Mouse (Mus musculus) cerebellum, adult 2 months (tissue): ENCODE measurements around the gene Als2cr12. TPM values are rescaled to one million over a fixed set of nuclear protein-coding genes. Genes with fewer than 3 reads are reported as not detected.
"Not testable (repeated sequence)": the region's sequence is repeated elsewhere in the genome, so short reads cannot be mapped to it uniquely, and the experiment has no call there.

Experiments
- DNase-seq, 2 experiments: peaks; one replicate each; pipeline ENCODE4 v3.0.0; 2021
- H3K27ac ChIP-seq: fragments of 200-500 bp; 2 replicates; pipeline ENCODE4 v1.5.1; 2012; ENCODE audit warnings: low read length, control low read depth, inconsistent platforms; ENCODE audit not compliant: insufficient read depth
- H3K27me3 ChIP-seq: fragments of 200-500 bp; 2 replicates; pipeline ENCODE4 v1.6.1; 2012; ENCODE audit warnings: inconsistent platforms, mild to moderate bottlenecking, low read length, moderate library complexity; ENCODE audit not compliant: control insufficient read depth, insufficient read depth
- H3K4me1 ChIP-seq: fragments of 200-500 bp; 2 replicates; pipeline ENCODE4 v1.6.1; 2011; ENCODE audit warnings: low read length; ENCODE audit not compliant: control insufficient read depth, insufficient read depth
- H3K4me3 ChIP-seq: fragments of 200-500 bp; replicated peaks from 2 replicates; pipeline ENCODE3; 2011; ENCODE audit warnings: mild to moderate bottlenecking, low read depth, low read length, control low read depth; ENCODE audit not compliant: insufficient read depth
- CTCF ChIP-seq: fragments of 200-500 bp; IDR thresholded peaks from 2 replicates; pipeline ENCODE4 v1.5.1; 2011; ENCODE audit warnings: low read depth, mild to moderate bottlenecking, control low read depth, low read length, moderate library complexity, borderline replicate concordance; ENCODE audit not compliant: insufficient read depth
- POLR2A ChIP-seq: fragments of 200-500 bp; IDR thresholded peaks from 2 replicates; pipeline ENCODE4 v1.6.1; 2011; ENCODE audit warnings: low read length, control low read depth, borderline replicate concordance; ENCODE audit not compliant: insufficient read depth
- WGBS: fragments of 180-500 bp; shearing (Covaris S2); methylation state at CpG from one replicate; pipeline ENCODE4 v1.1.7; 2018; 5-methylcytosine and 5-hydroxymethylcytosine counted together
- polyA plus RNA-seq: library from polyadenylated mRNA; depleted of rRNA; stranded (reverse); fragments of >200 nt; gene quantifications from 2 replicates; pipeline ENCODE4 v1.2.3, GENCODE M21; 2012

Als2cr12 gene
- polyA plus RNA-seq, 1 experiment: not detected

DNA sequence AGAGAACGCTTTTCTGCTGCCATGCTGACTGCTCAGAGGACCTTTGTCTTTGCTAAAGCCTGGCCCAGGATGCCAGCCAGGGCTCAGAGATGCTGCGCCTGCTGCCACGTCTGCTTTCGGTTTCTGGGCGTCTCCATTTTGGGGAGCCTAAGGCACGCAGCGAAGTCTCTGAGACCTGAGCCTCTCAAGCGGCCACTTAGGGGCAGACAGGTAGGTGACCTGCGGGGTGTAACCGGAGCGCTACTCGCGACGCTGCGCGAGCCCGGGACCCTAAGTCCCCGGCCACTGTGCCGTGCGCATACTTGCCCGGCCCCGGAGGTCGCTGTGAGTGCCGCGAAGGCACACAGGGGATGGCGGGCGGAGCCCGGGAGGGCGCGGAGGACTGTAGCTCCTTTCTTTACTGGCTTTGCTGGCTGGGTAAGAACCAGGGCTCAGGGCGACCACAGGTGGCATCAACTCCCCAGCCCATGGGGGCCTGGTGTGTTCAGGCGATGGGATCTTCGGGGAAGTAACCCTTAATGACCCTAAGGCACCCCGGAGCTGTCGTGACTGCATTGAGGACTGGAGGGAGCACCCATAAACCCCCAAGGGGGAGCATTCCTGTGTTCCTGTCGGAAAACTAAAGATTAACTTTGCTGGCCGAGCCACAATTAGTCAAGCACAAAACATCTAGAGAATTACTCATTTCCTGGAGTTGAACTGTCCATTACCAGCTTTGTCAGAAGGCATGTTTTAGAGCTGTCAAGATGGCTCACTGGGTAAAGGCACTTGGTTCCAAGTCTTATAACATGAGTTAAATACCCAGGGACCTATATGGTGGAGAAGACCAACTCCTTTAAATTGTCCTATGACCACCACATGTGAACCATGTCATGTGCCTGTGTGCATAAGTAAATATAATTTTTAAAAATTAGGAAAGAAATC lies 43.0 kb downstream of the Als2cr12 start:
- peak overlapping the region; percentile 64 for H3K27ac ChIP-seq
- H3K27me3 ChIP-seq: no peaks in the 10 kb centered on the region
- H3K4me1 ChIP-seq: no peaks in the 10 kb centered on the region
- H3K4me3 ChIP-seq: peak overlapping the region; percentile 55
- no peak for TF ChIP-seq CTCF
- TF ChIP-seq POLR2A: peak; percentile 31; the same call in 1 of the 2 replicates
- DNase-seq: peak; percentile 66 to 77
- 1% methylated on average over 37 of the region's 37 CpGs for WGBS

DNA sequence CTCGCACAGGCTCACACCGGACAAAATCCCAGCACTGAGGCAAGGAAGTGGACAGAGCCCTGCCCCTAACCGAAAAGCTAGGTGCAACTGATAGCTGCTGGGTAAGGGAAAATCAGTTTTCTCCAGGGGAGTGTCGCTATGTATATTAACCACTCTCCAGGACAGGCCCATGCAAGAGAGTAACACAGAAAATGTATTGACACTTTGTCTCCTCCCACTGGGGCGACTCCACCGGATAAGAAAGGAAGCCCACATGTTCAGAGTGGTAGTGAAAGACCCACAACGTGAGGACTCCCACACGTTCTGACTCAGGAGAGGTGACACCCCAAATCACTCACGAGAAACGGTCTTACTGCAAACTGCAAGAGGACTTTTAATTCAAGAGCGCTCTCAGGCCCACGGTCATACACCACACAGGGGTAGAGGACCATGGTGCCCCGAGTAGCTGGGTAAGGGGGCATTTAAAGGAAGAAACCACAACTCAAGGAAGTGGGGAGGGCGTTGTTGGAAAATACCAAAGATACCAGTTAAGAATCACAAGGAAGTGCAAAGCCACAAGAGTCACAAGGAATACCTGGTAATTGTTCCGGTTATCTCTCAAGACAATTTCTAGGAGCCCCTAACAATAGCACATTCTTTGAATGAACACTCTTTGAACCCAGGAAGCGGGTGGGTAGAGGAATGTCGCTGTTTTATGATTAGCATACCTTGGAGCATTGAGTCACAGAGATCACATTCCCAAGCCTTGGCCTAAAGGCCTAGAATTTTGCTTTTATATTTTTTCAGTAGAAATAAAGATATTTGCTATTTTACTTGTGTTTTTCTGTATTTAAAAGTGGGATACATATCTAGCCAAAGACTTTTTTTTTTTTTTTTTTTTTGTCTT lies 44.0 kb downstream of the Als2cr12 start:
- not testable (repeated sequence) for H3K4me1 ChIP-seq, H3K27me3 ChIP-seq, H3K27ac ChIP-seq
- DNase-seq: peak in 1 of 2 experiments; percentile 13
- WGBS: 92% methylated on average over 17 of the region's 17 CpGs
- H3K4me3 ChIP-seq: peak overlapping the region; percentile 55

DNA sequence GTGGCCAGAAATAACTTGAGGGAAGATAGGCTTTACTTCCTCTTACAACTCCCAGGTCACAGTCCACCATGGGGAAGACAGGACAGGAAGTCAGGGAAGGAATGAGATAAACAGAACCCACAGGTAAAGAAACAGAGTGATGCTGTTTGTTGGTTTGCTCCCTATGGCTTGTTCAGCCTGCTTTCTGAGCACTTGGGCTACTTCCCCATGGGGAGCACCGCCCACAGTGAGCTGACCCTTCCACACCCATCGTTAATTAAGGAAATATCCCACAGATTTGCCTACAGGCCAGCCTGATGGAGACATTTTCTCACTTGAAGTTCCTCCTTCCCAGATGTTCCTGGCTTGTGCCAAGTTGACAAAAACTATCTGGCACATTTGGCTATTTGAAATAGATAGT lies 66.9 kb downstream of the Als2cr12 start:
- H3K27ac ChIP-seq, DNase-seq, H3K4me1 ChIP-seq, H3K27me3 ChIP-seq, H3K4me3 ChIP-seq: not testable (repeated sequence)
- whole genome bisulfite sequencing: 83% methylated on average over 2 of the region's 2 CpGs

DNA sequence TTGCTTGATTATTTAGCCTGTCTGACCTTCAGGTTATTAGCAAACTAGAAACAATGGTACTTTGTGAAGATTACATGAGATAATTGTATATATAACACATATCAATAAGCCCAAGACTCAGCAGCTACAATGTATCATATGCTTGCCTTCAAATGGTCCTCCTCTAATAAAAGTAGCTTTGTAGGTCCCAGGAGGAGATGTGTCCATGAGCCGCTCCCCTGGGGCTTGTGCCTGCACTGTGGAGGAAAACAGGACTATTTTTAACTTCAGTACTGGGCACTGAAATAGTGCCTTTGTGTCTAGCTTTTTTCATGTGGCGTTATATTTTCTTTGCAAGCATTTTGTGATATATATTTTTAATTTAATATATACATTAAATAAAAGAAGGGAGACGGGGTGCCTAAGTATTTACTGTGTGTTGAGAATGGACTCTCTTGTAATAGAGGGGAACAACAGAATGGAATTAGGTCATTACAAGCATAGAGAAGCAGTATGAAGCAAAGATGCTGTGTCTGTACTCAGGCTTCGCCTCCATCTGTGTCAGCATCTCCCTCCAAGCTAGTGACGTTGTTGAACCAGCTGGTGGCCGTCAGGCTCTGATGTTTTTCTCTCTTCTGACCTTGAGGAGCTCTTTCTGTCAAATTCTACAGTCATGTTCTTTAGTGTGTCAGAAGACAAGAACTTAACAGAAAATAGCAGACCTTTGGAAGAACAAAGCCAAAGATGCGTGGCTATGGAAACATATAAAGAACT lies 73.6 kb downstream of the Als2cr12 start:
- peak overlapping the region; percentile 43; the same call in 1 of the 2 replicates for H3K27ac ChIP-seq
- DNase-seq: peak; percentile 66 to 84
- WGBS: 20% methylated on average over 7 of the region's 7 CpGs
- TF ChIP-seq CTCF (no peak), POLR2A (peak; percentile 38; the same call in 1 of the 2 replicates)
- H3K4me1 ChIP-seq: peaks cover 3% of the 10 kb centered on the region; the same call in 1 of the 2 replicates
- no peak overlapping the region for H3K4me3 ChIP-seq
- no peaks in the 10 kb centered on the region for H3K27me3 ChIP-seq

DNA sequence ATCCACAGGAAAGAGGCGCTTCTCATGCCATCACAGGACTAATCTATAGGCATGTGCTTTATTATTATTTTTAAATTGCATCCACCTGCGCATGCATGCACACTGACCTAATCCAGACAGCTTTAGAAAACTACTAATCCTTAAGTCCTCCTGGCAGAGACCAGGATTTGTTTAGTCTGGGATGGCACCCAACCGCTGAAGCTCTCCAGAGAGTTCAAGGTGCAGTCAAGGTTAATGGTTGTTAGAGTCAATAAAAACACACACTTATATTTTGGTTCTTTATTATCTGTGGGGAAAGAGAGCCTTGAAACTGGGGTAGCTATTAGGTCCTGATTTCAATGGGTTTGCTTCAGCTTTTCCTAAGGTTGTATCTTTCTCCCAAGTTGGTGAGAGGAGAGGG lies 74.5 kb downstream of the Als2cr12 start:
- Histone ChIP-seq H3K4me3 (no peak overlapping the region), H3K4me1 (peaks cover 3% of the 10 kb centered on the region; the same call in 1 of the 2 replicates), H3K27me3 (no peaks in the 10 kb centered on the region), H3K27ac (peak overlapping the region; percentile 62; the same call in 1 of the 2 replicates)
- TF ChIP-seq POLR2A (no peak), CTCF (no peak)
- no peak for DNase-seq
- WGBS: 86% methylated on average over 3 of the region's 3 CpGs

DNA sequence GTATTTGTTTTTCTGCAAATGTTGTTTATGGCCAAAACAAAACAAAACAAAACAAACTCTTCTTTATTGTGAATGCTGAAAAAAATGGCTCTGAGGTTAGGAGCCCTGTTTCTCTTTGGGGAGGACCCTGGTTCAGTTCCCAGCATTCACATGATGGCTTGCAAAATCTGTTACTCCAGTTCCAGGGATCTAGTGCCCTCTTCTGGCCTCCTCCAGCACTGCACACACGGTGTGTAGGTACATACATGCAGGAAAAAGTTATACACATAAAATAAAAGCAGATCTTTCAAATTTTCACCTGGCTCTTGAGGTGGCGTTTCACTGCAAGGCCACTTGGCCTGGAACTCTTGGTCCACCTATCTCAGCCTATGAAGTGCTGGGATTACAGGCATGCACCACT lies 77.0 kb downstream of the Als2cr12 start:
- TF ChIP-seq CTCF (no peak), POLR2A (no peak)
- Histone ChIP-seq H3K27me3 (no peaks in the 10 kb centered on the region), H3K27ac (no peak overlapping the region), H3K4me3 (no peak overlapping the region), H3K4me1 (peaks cover 3% of the 10 kb centered on the region; the same call in 1 of the 2 replicates)
- DNase-seq: no peak
- WGBS: 88% methylated on average over 2 of the region's 2 CpGs

DNA sequence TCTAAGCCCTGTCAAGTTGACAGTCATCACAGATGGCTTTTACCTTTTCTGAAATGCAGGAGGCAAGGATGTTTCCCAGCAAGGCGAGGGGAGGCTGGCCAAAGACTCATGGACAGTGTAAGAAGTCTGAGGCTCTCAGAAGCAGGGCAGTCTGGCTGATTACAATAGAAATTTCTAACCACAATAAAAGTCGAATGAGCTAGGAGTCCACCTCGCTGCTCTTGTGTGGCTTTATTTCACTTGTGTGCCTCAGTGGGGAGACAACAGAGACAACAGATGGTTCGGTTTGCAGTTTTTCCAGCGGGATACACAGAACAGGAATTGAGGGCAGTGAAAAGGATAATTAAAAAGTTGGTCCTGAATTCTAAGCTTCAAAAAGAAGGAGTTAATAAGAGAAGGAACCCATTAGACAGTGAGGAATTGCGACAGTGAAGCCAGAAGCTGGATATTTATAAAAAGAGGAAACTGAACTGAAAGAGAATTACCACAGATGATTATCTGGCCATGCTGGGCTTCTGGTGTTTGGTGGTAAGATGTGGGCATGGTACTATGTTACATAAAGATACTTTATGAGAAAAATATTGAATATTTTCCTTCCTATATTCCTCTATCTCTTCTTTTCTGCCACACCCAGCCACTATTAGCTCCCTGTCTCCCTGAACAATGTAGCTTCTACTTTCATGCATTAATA lies 77.7 kb downstream of the Als2cr12 start:
- WGBS: 36% methylated on average over 6 of the region's 6 CpGs
- peak overlapping the region; percentile 46; the same call in 1 of the 2 replicates for H3K27ac ChIP-seq
- TF ChIP-seq POLR2A: no peak
- TF ChIP-seq CTCF: no peak
- no peaks in the 10 kb centered on the region for H3K27me3 ChIP-seq
- H3K4me1 ChIP-seq: peaks cover 3% of the 10 kb centered on the region; the same call in 1 of the 2 replicates
- DNase-seq: peak; percentile 42 to 55
- H3K4me3 ChIP-seq: no peak overlapping the region
